Mouse (Mus musculus): ENCODE data around the gene Mlc1. TPM values are rescaled to one million over a fixed set of nuclear protein-coding genes. Genes with fewer than 3 reads are reported as not detected.

Gene Mlc1
- 0.07 TPM in 1 of 2 replicates, not detected in the other for total RNA-seq (2014; rRNA removed)
- polyA plus RNA-seq (2012; rRNA removed), result not detected in 2 replicates

- Histone ChIP-seq H3K4me1 (ENCODE audit: control insufficient read depth, insufficient read depth, low read length) (no peaks in the 10 kb centered on the region), H3K27ac (replicated peaks; ENCODE audit: insufficient read depth, low read depth, low read length) (no peak within 1 kb of the TSS), H3K27me3 (ENCODE audit: control insufficient read depth, insufficient read depth, low read length) (no peaks in the 10 kb centered on the region), H3K4me3 (ENCODE audit: insufficient read depth, low read depth, low read length) (no peak within 1 kb of the TSS), H3K9ac (ENCODE audit: low read depth, low read length) (no peak within 1 kb of the TSS), H3K36me3 (ENCODE audit: control insufficient read depth, insufficient read depth, low read length) (no peaks in the 10 kb centered on the region), H3K79me2 (ENCODE audit: control insufficient read depth, insufficient read depth, low read length) (no peaks in the 10 kb centered on the region)
- 83% methylated on average over 10 of the region's 10 CpGs for WGBS
- TF ChIP-seq POLR2A (IDR thresholded peaks at IDR 0.05; ENCODE audit: extremely low read depth, insufficient read depth, low read length) (no peak), CTCF (IDR thresholded peaks at IDR 0.05; ENCODE audit: low read depth, low read length) (no peak)
- DNase-seq (ENCODE audit: extremely low read depth, low read depth, low spot score), result no peak
Observed at GRCm38 (mm10) chr15:88978281-88979137, at the start of gene Mlc1. TSS of gene Mlc1 (minus strand) at chr15:88979007.

- H3K79me2 ChIP-seq (ENCODE audit: control insufficient read depth, insufficient read depth, low read length), result no peaks in the 10 kb centered on the region
- no peak overlapping the region for H3K27ac ChIP-seq (replicated peaks; ENCODE audit: insufficient read depth, low read depth, low read length)
- no peak for TF ChIP-seq POLR2A (IDR thresholded peaks at IDR 0.05; ENCODE audit: extremely low read depth, insufficient read depth, low read length)
- TF ChIP-seq CTCF (IDR thresholded peaks at IDR 0.05; ENCODE audit: low read depth, low read length), result no peak
- H3K9ac ChIP-seq (ENCODE audit: low read depth, low read length), result no peak overlapping the region
- H3K27me3 ChIP-seq (ENCODE audit: control insufficient read depth, insufficient read depth, low read length), result no peaks in the 10 kb centered on the region
- no peak overlapping the region for H3K4me3 ChIP-seq (ENCODE audit: insufficient read depth, low read depth, low read length)
- 78% methylated on average over 7 of the region's 7 CpGs for WGBS
- no peak for DNase-seq (ENCODE audit: extremely low read depth, low read depth, low spot score)
- no peaks in the 10 kb centered on the region for H3K36me3 ChIP-seq (ENCODE audit: control insufficient read depth, insufficient read depth, low read length)
- no peaks in the 10 kb centered on the region for H3K4me1 ChIP-seq (ENCODE audit: control insufficient read depth, insufficient read depth, low read length)
Observed at GRCm38 (mm10) chr15:89020492-89020891, 41.7 kb upstream of the Mlc1 start.

- peak; percentile 10 for DNase-seq (ENCODE audit: extremely low read depth, low read depth, low spot score)
- no peaks in the 10 kb centered on the region for H3K27me3 ChIP-seq (ENCODE audit: control insufficient read depth, insufficient read depth, low read length)
- H3K36me3 ChIP-seq (ENCODE audit: control insufficient read depth, insufficient read depth, low read length), result no peaks in the 10 kb centered on the region
- H3K9ac ChIP-seq (ENCODE audit: low read depth, low read length), result no peak overlapping the region
- TF ChIP-seq CTCF (IDR thresholded peaks at IDR 0.05; ENCODE audit: low read depth, low read length) (no peak), POLR2A (IDR thresholded peaks at IDR 0.05; ENCODE audit: extremely low read depth, insufficient read depth, low read length) (no peak)
- no peak overlapping the region for H3K4me3 ChIP-seq (ENCODE audit: insufficient read depth, low read depth, low read length)
- H3K27ac ChIP-seq (replicated peaks; ENCODE audit: insufficient read depth, low read depth, low read length), result no peak overlapping the region
- H3K4me1 ChIP-seq (ENCODE audit: control insufficient read depth, insufficient read depth, low read length), result no peaks in the 10 kb centered on the region
- no peaks in the 10 kb centered on the region for H3K79me2 ChIP-seq (ENCODE audit: control insufficient read depth, insufficient read depth, low read length)
- WGBS, result 60% methylated on average over 7 of the region's 7 CpGs
Observed at GRCm38 (mm10) chr15:89020085-89020484, 41.3 kb upstream of the Mlc1 start.

- no peaks in the 10 kb centered on the region for H3K79me2 ChIP-seq (ENCODE audit: control insufficient read depth, insufficient read depth, low read length)
- DNase-seq (ENCODE audit: extremely low read depth, low read depth, low spot score), result no peak
- no peaks in the 10 kb centered on the region for H3K4me1 ChIP-seq (ENCODE audit: control insufficient read depth, insufficient read depth, low read length)
- TF ChIP-seq CTCF (IDR thresholded peaks at IDR 0.05; ENCODE audit: low read depth, low read length) (no peak), POLR2A (IDR thresholded peaks at IDR 0.05; ENCODE audit: extremely low read depth, insufficient read depth, low read length) (no peak)
- H3K27ac ChIP-seq (replicated peaks; ENCODE audit: insufficient read depth, low read depth, low read length), result no peak overlapping the region
- 79% methylated on average over 3 of the region's 3 CpGs for WGBS
- no peaks in the 10 kb centered on the region for H3K27me3 ChIP-seq (ENCODE audit: control insufficient read depth, insufficient read depth, low read length)
- H3K36me3 ChIP-seq (ENCODE audit: control insufficient read depth, insufficient read depth, low read length), result no peaks in the 10 kb centered on the region
- H3K4me3 ChIP-seq (ENCODE audit: insufficient read depth, low read depth, low read length), result no peak overlapping the region
- H3K9ac ChIP-seq (ENCODE audit: low read depth, low read length), result no peak overlapping the region
Observed at GRCm38 (mm10) chr15:89016722-89017121, 37.9 kb upstream of the Mlc1 start.

- H3K27ac ChIP-seq (replicated peaks; ENCODE audit: insufficient read depth, low read depth, low read length), result no peak overlapping the region
- H3K4me3 ChIP-seq (ENCODE audit: insufficient read depth, low read depth, low read length), result no peak overlapping the region
- DNase-seq (ENCODE audit: extremely low read depth, low read depth, low spot score), result no peak
- H3K4me1 ChIP-seq (ENCODE audit: control insufficient read depth, insufficient read depth, low read length), result no peaks in the 10 kb centered on the region
- no peaks in the 10 kb centered on the region for H3K36me3 ChIP-seq (ENCODE audit: control insufficient read depth, insufficient read depth, low read length)
- no peaks in the 10 kb centered on the region for H3K79me2 ChIP-seq (ENCODE audit: control insufficient read depth, insufficient read depth, low read length)
- WGBS, result 84% methylated on average over 5 of the region's 5 CpGs
- H3K9ac ChIP-seq (ENCODE audit: low read depth, low read length), result no peak overlapping the region
- no peak for TF ChIP-seq POLR2A (IDR thresholded peaks at IDR 0.05; ENCODE audit: extremely low read depth, insufficient read depth, low read length)
- no peak for TF ChIP-seq CTCF (IDR thresholded peaks at IDR 0.05; ENCODE audit: low read depth, low read length)
- no peaks in the 10 kb centered on the region for H3K27me3 ChIP-seq (ENCODE audit: control insufficient read depth, insufficient read depth, low read length)
Observed at GRCm38 (mm10) chr15:89007781-89008180, 29.0 kb upstream of the Mlc1 start.

- no peak overlapping the region for H3K27ac ChIP-seq (replicated peaks; ENCODE audit: insufficient read depth, low read depth, low read length)
- H3K4me1 ChIP-seq (ENCODE audit: control insufficient read depth, insufficient read depth, low read length), result no peaks in the 10 kb centered on the region
- no peak overlapping the region for H3K4me3 ChIP-seq (ENCODE audit: insufficient read depth, low read depth, low read length)
- TF ChIP-seq POLR2A (IDR thresholded peaks at IDR 0.05; ENCODE audit: extremely low read depth, insufficient read depth, low read length), result no peak
- no peak for TF ChIP-seq CTCF (IDR thresholded peaks at IDR 0.05; ENCODE audit: low read depth, low read length)
- no peaks in the 10 kb centered on the region for H3K27me3 ChIP-seq (ENCODE audit: control insufficient read depth, insufficient read depth, low read length)
- H3K36me3 ChIP-seq (ENCODE audit: control insufficient read depth, insufficient read depth, low read length), result no peaks in the 10 kb centered on the region
- H3K79me2 ChIP-seq (ENCODE audit: control insufficient read depth, insufficient read depth, low read length), result no peaks in the 10 kb centered on the region
- no peak overlapping the region for H3K9ac ChIP-seq (ENCODE audit: low read depth, low read length)
- WGBS, result 91% methylated on average over 7 of the region's 7 CpGs
- no peak for DNase-seq (ENCODE audit: extremely low read depth, low read depth, low spot score)
Observed at GRCm38 (mm10) chr15:89007002-89007401, 28.2 kb upstream of the Mlc1 start.

Data from liver, adult 2 months (tissue).